Mouse (Mus musculus) thymus, adult 2 months (tissue): ENCODE results near the gene C2. TPM values are rescaled to one million over a fixed set of nuclear protein-coding genes. Genes with fewer than 3 reads are reported as not detected.

Experiments
- DNase-seq: peaks from one replicate; pipeline ENCODE4 v3.0.0; 2021
- H3K27ac ChIP-seq: fragments of 200-500 bp; 2 replicates; pipeline ENCODE4 v1.5.1; 2012; ENCODE audit warnings: low read length, control low read depth; ENCODE audit not compliant: control insufficient read depth, insufficient read depth
- H3K27me3 ChIP-seq: fragments of 200-500 bp; 2 replicates; pipeline ENCODE4 v1.6.1; 2012; ENCODE audit warnings: mild to moderate bottlenecking, low read length, moderate library complexity, mixed read lengths; ENCODE audit not compliant: control insufficient read depth, insufficient read depth
- H3K36me3 ChIP-seq: fragments of 200-500 bp; 2 replicates; pipeline ENCODE4 v1.6.1; 2012; ENCODE audit warnings: mild to moderate bottlenecking, low read length, moderate library complexity; ENCODE audit not compliant: control insufficient read depth, insufficient read depth
- H3K4me1 ChIP-seq: fragments of 200-500 bp; replicated peaks from 2 replicates; pipeline ENCODE4 v1.6.1; 2012; ENCODE audit warnings: low read length; ENCODE audit not compliant: control insufficient read depth, insufficient read depth
- H3K4me3 ChIP-seq: fragments of 200-500 bp; 2 replicates; pipeline ENCODE4 v1.5.1; 2012; ENCODE audit warnings: mild to moderate bottlenecking, low read length, control low read depth, moderate library complexity; ENCODE audit not compliant: control insufficient read depth, insufficient read depth
- CTCF ChIP-seq: fragments of 200-500 bp; IDR thresholded peaks from 2 replicates; pipeline ENCODE4 v1.5.1; 2012; ENCODE audit warnings: mild to moderate bottlenecking, control low read depth, low read length, moderate library complexity, borderline replicate concordance; ENCODE audit not compliant: control insufficient read depth, poor library complexity, insufficient read depth; ENCODE audit errors: extremely low read depth
- POLR2A ChIP-seq: fragments of 200-500 bp; IDR thresholded peaks from 2 replicates; pipeline ENCODE4 v1.6.1; 2012; ENCODE audit warnings: mild to moderate bottlenecking, low read length, control low read depth, moderate library complexity; ENCODE audit not compliant: control insufficient read depth, poor library complexity, insufficient read depth; ENCODE audit errors: extremely low read depth
- WGBS: fragments of 180-500 bp; shearing (Covaris S2); methylation state at CpG from one replicate; pipeline ENCODE4 v1.1.7; 2018; 5-methylcytosine and 5-hydroxymethylcytosine counted together
- polyA plus RNA-seq: library from polyadenylated mRNA; depleted of rRNA; stranded (reverse); fragments of >200 nt; gene quantifications from 2 replicates; pipeline ENCODE4 v1.2.3, GENCODE M21; 2012

The C2 gene
- polyA plus RNA-seq, 1 experiment, result 18.4 TPM

DNA sequence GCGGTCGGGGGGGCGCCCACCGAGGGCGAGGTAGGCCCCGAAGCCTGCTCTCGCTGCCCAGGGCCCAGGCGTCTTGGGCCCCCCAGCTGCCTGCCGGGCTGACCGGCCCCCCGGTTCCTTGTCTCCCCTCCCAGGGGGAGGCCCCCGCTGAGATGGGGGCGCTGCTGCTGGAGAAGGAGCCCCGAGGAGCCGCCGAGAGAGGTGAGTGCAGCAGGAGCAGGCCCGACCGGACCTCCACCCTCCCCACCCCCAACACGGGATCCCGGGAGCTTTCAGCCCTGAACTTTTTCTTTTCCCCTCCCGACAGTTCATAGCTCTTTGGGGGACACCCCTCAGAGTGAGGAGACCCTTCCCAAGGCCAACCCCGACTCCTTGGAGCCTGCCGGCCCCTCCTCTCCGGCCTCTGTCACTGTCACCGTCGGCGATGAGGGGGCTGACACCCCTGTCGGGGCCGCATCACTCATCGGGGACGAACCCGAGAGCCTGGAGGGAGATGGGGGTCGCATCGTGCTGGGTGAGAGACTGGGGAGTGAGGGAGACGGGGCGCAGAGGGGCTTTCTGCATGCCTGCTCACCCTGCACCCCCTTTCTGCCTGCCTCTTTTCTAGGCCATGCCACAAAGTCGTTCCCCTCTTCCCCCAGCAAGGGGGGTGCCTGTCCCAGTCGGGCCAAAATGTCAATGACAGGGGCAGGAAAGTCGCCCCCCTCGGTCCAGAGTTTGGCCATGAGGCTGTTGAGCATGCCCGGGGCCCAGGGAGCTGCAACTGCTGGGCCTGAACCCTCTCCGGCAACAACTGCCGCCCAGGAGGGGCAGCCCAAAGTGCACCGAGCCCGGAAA lies 1.2 kb upstream of the C2 start:
- TF ChIP-seq POLR2A (0 out of 2 replicates have a peak, but pooled peaks have one; percentile 36), CTCF (no peak)
- Histone ChIP-seq H3K4me3 (peak overlapping the region; percentile 97), H3K36me3 (peaks cover 14% of the 10 kb centered on the region; the same call in 1 of the 2 replicates), H3K27ac (peak overlapping the region; percentile 72), H3K4me1 (peaks cover 19% of the 10 kb centered on the region), H3K27me3 (no peaks in the 10 kb centered on the region)
- DNase-seq, result peak; percentile 57
- under 1% methylated on average over 43 of the region's 45 CpGs for WGBS

DNA sequence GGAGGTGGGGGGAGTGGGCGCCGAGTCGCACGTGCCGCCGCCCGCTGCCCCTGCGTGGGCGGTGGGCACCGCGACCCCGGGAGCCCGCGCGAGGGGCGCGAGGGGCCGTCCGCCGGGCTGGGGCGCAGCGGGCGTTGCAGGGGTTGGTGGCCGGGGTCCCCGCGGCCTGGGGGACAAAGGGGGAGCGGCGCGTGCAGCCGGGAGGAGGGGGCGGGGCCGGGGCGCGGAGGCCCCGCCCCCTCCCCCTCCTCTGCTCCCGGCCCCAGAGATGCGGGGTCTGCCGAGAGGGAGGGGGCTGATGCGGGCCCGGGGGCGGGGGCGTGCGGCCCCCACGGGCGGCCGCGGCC lies 614 bp upstream of the C2 start:
- peak overlapping the region; percentile 27; the same call in 1 of the 2 replicates for H3K27ac ChIP-seq
- no peaks in the 10 kb centered on the region for H3K27me3 ChIP-seq
- H3K4me1 ChIP-seq, result peaks cover 23% of the 10 kb centered on the region
- H3K36me3 ChIP-seq, result peaks cover 14% of the 10 kb centered on the region; the same call in 1 of the 2 replicates
- WGBS, result 1% methylated on average over 38 of the region's 47 CpGs
- TF ChIP-seq CTCF (no peak), POLR2A (no peak)
- DNase-seq, result no peak
- H3K4me3 ChIP-seq, result peak overlapping the region; percentile 97

DNA sequence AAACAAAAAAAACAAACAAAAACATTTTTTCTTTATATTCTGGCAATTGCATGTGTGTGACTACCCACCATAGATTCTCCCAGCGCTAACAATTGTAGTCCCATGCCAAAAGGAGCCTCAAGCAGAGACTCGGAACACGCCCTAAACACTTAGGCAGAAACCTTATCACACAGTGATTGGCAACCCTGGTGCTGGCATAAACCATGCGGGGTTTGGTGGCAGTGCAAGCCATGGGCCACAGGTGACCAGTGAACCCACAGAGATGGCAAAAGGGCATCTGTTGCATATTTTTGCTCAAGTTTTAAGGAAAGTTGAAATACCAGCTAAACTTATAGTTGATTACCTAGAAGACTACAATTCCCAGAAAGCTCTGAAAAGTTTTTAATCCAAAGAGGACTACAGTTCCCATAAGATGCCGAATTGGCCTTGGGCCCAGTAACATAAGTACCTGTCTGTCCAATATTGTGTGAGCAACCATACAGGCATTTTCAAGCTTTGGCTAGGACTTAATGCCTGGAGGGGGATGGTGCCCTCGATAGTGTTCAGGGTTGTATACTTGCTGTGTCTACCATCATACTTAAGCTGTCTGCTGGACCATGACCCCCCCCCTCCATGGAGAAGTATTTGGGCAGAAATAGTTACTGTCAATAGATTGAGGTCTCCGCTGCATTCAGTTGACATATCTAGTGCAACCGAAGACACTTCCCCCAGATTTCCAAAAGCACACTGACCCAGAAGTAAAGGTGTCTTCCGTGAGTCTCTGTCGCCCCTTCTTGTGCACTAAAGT lies 499 bp downstream of the C2 start:
- H3K4me1 ChIP-seq, result peaks cover 23% of the 10 kb centered on the region
- no peak overlapping the region for H3K27ac ChIP-seq
- DNase-seq, result no peak
- H3K27me3 ChIP-seq, result no peaks in the 10 kb centered on the region
- H3K4me3 ChIP-seq, result peak overlapping the region; percentile 97
- TF ChIP-seq CTCF (no peak), POLR2A (no peak)
- H3K36me3 ChIP-seq, result peaks cover 3% of the 10 kb centered on the region; the same call in 1 of the 2 replicates
- WGBS, result 31% methylated on average over 10 of the region's 10 CpGs

DNA sequence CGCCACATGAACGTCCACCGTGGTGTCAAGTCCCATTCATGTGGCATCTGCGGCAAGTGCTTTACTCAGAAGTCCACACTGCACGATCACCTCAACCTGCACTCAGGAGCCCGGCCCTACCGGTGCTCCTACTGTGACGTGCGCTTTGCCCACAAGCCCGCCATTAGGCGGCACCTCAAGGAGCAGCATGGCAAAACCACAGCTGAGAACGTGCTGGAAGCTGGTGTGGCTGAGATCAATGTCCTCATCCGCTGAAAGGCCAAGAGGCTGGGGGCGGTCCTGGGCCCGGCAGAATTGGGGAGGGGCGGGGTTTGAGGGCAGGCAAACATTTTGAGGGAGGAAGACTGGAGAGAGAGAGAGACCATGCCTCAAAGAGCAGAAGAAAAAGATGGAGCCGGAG lies 1.7 kb downstream of the C2 start:
- H3K36me3 ChIP-seq, result no peaks in the 10 kb centered on the region
- peaks cover 23% of the 10 kb centered on the region for H3K4me1 ChIP-seq
- H3K4me3 ChIP-seq, result no peak overlapping the region
- 20% methylated on average over 17 of the region's 17 CpGs for WGBS
- no peak overlapping the region for H3K27ac ChIP-seq
- TF ChIP-seq CTCF (no peak), POLR2A (no peak)
- H3K27me3 ChIP-seq, result no peaks in the 10 kb centered on the region
- DNase-seq, result peak; percentile 29

DNA sequence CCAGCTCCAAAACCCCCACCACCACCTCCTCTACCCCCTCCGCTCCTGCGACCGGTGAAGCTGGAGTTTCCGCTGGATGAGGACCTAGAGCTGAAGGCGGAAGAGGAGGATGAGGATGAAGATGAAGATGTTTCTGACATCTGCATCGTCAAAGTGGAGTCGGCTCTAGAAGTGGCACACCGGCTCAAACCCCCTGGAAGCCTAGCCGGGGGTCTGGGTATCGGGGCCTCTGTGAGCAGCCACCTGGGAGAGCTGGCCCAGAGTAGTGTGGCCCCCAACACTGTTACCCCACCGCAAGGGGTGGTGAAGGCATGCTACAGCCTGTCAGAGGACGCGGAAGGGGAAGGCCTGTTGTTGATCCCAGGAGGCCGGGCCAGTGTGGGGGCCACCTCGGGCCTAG lies 2.3 kb downstream of the C2 start:
- WGBS, result 91% methylated on average over 15 of the region's 15 CpGs
- no peak for DNase-seq
- Histone ChIP-seq H3K4me3 (no peak overlapping the region), H3K4me1 (peaks cover 23% of the 10 kb centered on the region), H3K27me3 (no peaks in the 10 kb centered on the region), H3K36me3 (no peaks in the 10 kb centered on the region), H3K27ac (no peak overlapping the region)
- TF ChIP-seq CTCF (no peak), POLR2A (no peak)

DNA sequence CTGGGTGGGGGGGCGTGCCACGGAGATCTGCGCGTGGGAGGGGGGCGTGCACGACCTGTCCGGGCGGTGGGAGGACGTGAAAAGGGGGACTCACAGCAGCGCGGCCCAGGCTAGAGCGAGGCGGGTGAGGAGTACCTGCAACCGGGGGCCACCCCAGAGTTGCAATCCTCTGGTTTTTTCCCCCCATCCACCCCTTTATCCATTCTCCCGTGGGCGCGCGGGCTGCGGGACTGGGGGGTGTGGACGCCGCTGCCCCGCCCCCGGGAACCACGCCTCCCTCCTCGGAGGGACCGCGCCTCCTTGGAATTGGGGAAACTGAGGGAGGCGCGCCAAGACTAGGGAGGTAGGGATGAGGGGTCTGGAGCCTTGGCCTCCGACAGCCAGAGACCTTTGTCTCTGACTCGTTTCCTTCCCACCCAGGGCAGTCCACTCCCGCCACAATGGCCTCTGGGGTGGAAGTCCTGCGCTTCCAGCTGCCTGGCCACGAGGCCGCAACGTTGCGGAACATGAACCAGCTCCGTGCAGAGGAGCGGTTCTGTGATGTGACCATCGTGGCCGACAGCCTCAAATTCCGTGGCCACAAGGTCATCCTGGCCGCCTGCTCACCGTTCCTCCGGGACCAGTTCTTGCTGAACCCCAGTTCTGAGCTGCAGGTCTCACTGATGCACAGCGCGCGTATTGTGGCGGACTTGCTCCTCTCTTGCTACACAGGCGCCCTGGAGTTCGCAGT lies 3.1 kb downstream of the C2 start:
- Histone ChIP-seq H3K4me1 (peaks cover 22% of the 10 kb centered on the region), H3K36me3 (no peaks in the 10 kb centered on the region), H3K4me3 (peak overlapping the region; percentile 65), H3K27me3 (no peaks in the 10 kb centered on the region), H3K27ac (no peak overlapping the region)
- DNase-seq, result peak; percentile 45
- no peak for TF ChIP-seq POLR2A
- TF ChIP-seq CTCF, result no peak
- 15% methylated on average over 51 of the region's 51 CpGs for WGBS
